Mouse (Mus musculus) ES-E14 (cell line): Measurements from ENCODE around the gene Ipo7.

Experiments used
- CHD2 ChIP-seq: IDR thresholded peaks from 2 replicates; pipeline ENCODE4 v1.6.1; 2014; ENCODE audit warnings: mild to moderate bottlenecking, low read depth, low read length, inconsistent platforms
- HCFC1 ChIP-seq: IDR thresholded peaks from 2 replicates; pipeline ENCODE4 v1.6.1; 2012; ENCODE audit warnings: low read length, inconsistent platforms, borderline replicate concordance; ENCODE audit not compliant: insufficient read depth
- MAFK ChIP-seq: IDR thresholded peaks from 2 replicates; pipeline ENCODE4 v1.6.1; 2014; ENCODE audit warnings: mild to moderate bottlenecking, low read depth, low read length, inconsistent platforms; ENCODE audit not compliant: insufficient read depth
- ZC3H11A ChIP-seq: IDR thresholded peaks from 2 replicates; pipeline ENCODE4 v1.6.1; 2012; ENCODE audit warnings: low read depth, mild to moderate bottlenecking, inconsistent platforms, low read length, borderline replicate concordance
- ZNF384 ChIP-seq: IDR thresholded peaks from 2 replicates; pipeline ENCODE4 v1.6.1; 2012; ENCODE audit warnings: low read depth, low read length, inconsistent platforms

GRCm38 (mm10) chr7:109993157-109993959 is 24.7 kb upstream of the Ipo7 start:
- no peak for TF ChIP-seq CHD2
- no peak for TF ChIP-seq HCFC1
- TF ChIP-seq ZNF384: no peak
- no peak for TF ChIP-seq MAFK
- TF ChIP-seq ZC3H11A: no peak
